Mouse (Mus musculus) kidney, embryonic 15.5 days (tissue): ENCODE measurements around the gene A330070K13Rik. TPM values are rescaled to one million over a fixed set of nuclear protein-coding genes. Genes with fewer than 3 reads are reported as not detected.

Source experiments
- ATAC-seq: fragments of 200-750 bp; cut with Nextera tagmentation; replicated peaks from 2 replicates; pipeline ENCODE4 v1.8.0; 2017; ENCODE audit warnings: moderate TSS enrichment; ENCODE audit not compliant: low FRiP score
- H3K27ac ChIP-seq: fragments of 300-500 bp; sonication (generic); 2 replicates; pipeline ENCODE4 v1.5.1; 2015; ENCODE audit warnings: mild to moderate bottlenecking, inconsistent platforms
- H3K27me3 ChIP-seq: fragments of 300-500 bp; sonication (generic); 2 replicates; pipeline ENCODE4 v1.6.1; 2015; ENCODE audit warnings: inconsistent platforms
- H3K36me3 ChIP-seq: fragments of 300-500 bp; sonication (generic); 2 replicates; pipeline ENCODE4 v1.6.1; 2015; ENCODE audit warnings: inconsistent platforms
- H3K4me1 ChIP-seq: fragments of 300-500 bp; sonication (generic); 2 replicates; pipeline ENCODE4 v1.6.1; 2015; ENCODE audit warnings: inconsistent platforms
- H3K4me2 ChIP-seq: fragments of 300-500 bp; sonication (generic); 2 replicates; pipeline ENCODE4 v1.6.1; 2015; ENCODE audit warnings: moderate library complexity, mild to moderate bottlenecking, inconsistent platforms
- H3K4me3 ChIP-seq: fragments of 300-500 bp; sonication (generic); replicated peaks from 2 replicates; pipeline ENCODE4 v1.5.1; 2015; ENCODE audit warnings: mild to moderate bottlenecking, inconsistent platforms
- H3K9ac ChIP-seq: fragments of 300-500 bp; sonication (generic); 2 replicates; pipeline ENCODE4 v1.6.1; 2015; ENCODE audit warnings: mild to moderate bottlenecking, inconsistent platforms
- H3K9me3 ChIP-seq: fragments of 300-500 bp; sonication (generic); replicated peaks from 2 replicates; pipeline ENCODE4 v1.6.1; 2016; ENCODE audit warnings: inconsistent platforms
- WGBS: fragments of 180-500 bp; shearing (Covaris S2); methylation state at CpG from one replicate; pipeline ENCODE4 v1.1.7; 2015; ENCODE audit warnings: mixed read lengths; 5-methylcytosine and 5-hydroxymethylcytosine counted together
- polyA plus RNA-seq: library from polyadenylated mRNA; unstranded; fragments of >200 nt; fragmentation: Nextera tagmentation; extraction: Ambion mirVana; gene quantifications from 2 replicates; pipeline ENCODE4 v1.2.1, GENCODE M21; 2015

Gene A330070K13Rik
- not detected in 2 replicates for polyA plus RNA-seq

GRCm38 (mm10) chr5:130384222-130384912 is at the start of gene A330070K13Rik:
TSS of gene A330070K13Rik (minus strand) at chr5:130384631.
- Histone ChIP-seq H3K27ac (no peak within 1 kb of the TSS), H3K9me3 (no peaks in the 10 kb centered on the region), H3K4me2 (peak within 1 kb of the TSS; percentile 50), H3K36me3 (no peaks in the 10 kb centered on the region), H3K4me1 (peaks cover 13% of the 10 kb centered on the region), H3K9ac (no peak within 1 kb of the TSS), H3K4me3 (peak within 1 kb of the TSS; percentile 18), H3K27me3 (no peaks in the 10 kb centered on the region)
- no peak for ATAC-seq
- WGBS, result 5% methylated on average over 13 of the region's 13 CpGs

GRCm38 (mm10) chr5:130411516-130411915 is 27.1 kb upstream of the A330070K13Rik start:
- Histone ChIP-seq H3K36me3 (no peaks in the 10 kb centered on the region), H3K4me1 (no peaks in the 10 kb centered on the region), H3K9ac (no peak overlapping the region), H3K9me3 (no peaks in the 10 kb centered on the region), H3K27me3 (no peaks in the 10 kb centered on the region), H3K27ac (no peak overlapping the region), H3K4me3 (no peak overlapping the region), H3K4me2 (no peak overlapping the region)
- WGBS, result 92% methylated on average over 17 of the region's 17 CpGs
- no peak for ATAC-seq

- 98% methylated on average over 6 of the region's 6 CpGs for WGBS
Measured at GRCm38 (mm10) chr5:130409706-130410105, 25.3 kb upstream of the A330070K13Rik start.

GRCm38 (mm10) chr5:130405201-130405600 is 20.8 kb upstream of the A330070K13Rik start:
- no peaks in the 10 kb centered on the region for H3K36me3 ChIP-seq
- no peaks in the 10 kb centered on the region for H3K27me3 ChIP-seq
- no peak for ATAC-seq
- H3K4me3 ChIP-seq, result no peak overlapping the region
- H3K27ac ChIP-seq, result no peak overlapping the region
- H3K4me2 ChIP-seq, result no peak overlapping the region
- no peak overlapping the region for H3K9ac ChIP-seq
- no peaks in the 10 kb centered on the region for H3K4me1 ChIP-seq
- 53% methylated on average over 1 of the region's 1 CpGs for WGBS
- H3K9me3 ChIP-seq, result 0 out of 2 replicates have a peak, but pooled peaks cover 6% of the 10 kb centered on the region

More at GRCm38 (mm10) chr5:130409706-130410105, 25.3 kb upstream of the A330070K13Rik start:
- no peak overlapping the region for H3K4me3 ChIP-seq
- H3K27me3 ChIP-seq, result no peaks in the 10 kb centered on the region
- no peaks in the 10 kb centered on the region for H3K9me3 ChIP-seq
- H3K36me3 ChIP-seq, result no peaks in the 10 kb centered on the region
- no peak overlapping the region for H3K27ac ChIP-seq
- H3K4me2 ChIP-seq, result no peak overlapping the region
- H3K9ac ChIP-seq, result no peak overlapping the region
- H3K4me1 ChIP-seq, result no peaks in the 10 kb centered on the region
- no peak for ATAC-seq

GRCm38 (mm10) chr5:130400136-130400917 is 15.9 kb upstream of the A330070K13Rik start:
- no peaks in the 10 kb centered on the region for H3K27me3 ChIP-seq
- H3K27ac ChIP-seq, result no peak overlapping the region
- 85% methylated on average over 8 of the region's 8 CpGs for WGBS
- H3K4me2 ChIP-seq, result no peak overlapping the region
- no peak overlapping the region for H3K9ac ChIP-seq
- H3K9me3 ChIP-seq, result 0 out of 2 replicates have a peak, but pooled peaks cover 6% of the 10 kb centered on the region
- no peak overlapping the region for H3K4me3 ChIP-seq
- no peaks in the 10 kb centered on the region for H3K36me3 ChIP-seq
- ATAC-seq, result no peak
- no peaks in the 10 kb centered on the region for H3K4me1 ChIP-seq

GRCm38 (mm10) chr5:130395142-130395541 is 10.7 kb upstream of the A330070K13Rik start:
- 38% methylated on average over 6 of the region's 6 CpGs for WGBS
- peaks cover 5% of the 10 kb centered on the region for H3K4me1 ChIP-seq
- H3K27me3 ChIP-seq, result no peaks in the 10 kb centered on the region
- H3K27ac ChIP-seq, result no peak overlapping the region
- H3K9me3 ChIP-seq, result no peaks in the 10 kb centered on the region
- H3K4me2 ChIP-seq, result no peak overlapping the region
- H3K9ac ChIP-seq, result no peak overlapping the region
- H3K36me3 ChIP-seq, result no peaks in the 10 kb centered on the region
- no peak for ATAC-seq
- no peak overlapping the region for H3K4me3 ChIP-seq

- ATAC-seq, result no peak
- Histone ChIP-seq H3K9ac (no peak overlapping the region), H3K4me1 (peaks cover 5% of the 10 kb centered on the region), H3K36me3 (no peaks in the 10 kb centered on the region), H3K27ac (no peak overlapping the region), H3K4me2 (no peak overlapping the region), H3K27me3 (no peaks in the 10 kb centered on the region), H3K9me3 (no peaks in the 10 kb centered on the region), H3K4me3 (no peak overlapping the region)
- WGBS, result 61% methylated on average over 8 of the region's 8 CpGs
Measured at GRCm38 (mm10) chr5:130394386-130394785, 10.0 kb upstream of the A330070K13Rik start.

GRCm38 (mm10) chr5:130393618-130394355 is 9.4 kb upstream of the A330070K13Rik start:
- ATAC-seq, result no peak
- no peak overlapping the region for H3K9ac ChIP-seq
- 55% methylated on average over 8 of the region's 8 CpGs for WGBS
- no peaks in the 10 kb centered on the region for H3K36me3 ChIP-seq
- no peak overlapping the region for H3K4me3 ChIP-seq
- H3K4me2 ChIP-seq, result no peak overlapping the region
- H3K27me3 ChIP-seq, result no peaks in the 10 kb centered on the region
- H3K9me3 ChIP-seq, result no peaks in the 10 kb centered on the region
- peaks cover 5% of the 10 kb centered on the region for H3K4me1 ChIP-seq
- H3K27ac ChIP-seq, result no peak overlapping the region

- H3K27me3 ChIP-seq, result no peaks in the 10 kb centered on the region
- H3K4me3 ChIP-seq, result no peak overlapping the region
- no peaks in the 10 kb centered on the region for H3K9me3 ChIP-seq
- H3K27ac ChIP-seq, result no peak overlapping the region
- no peak overlapping the region for H3K4me2 ChIP-seq
- no peak overlapping the region for H3K9ac ChIP-seq
- H3K36me3 ChIP-seq, result no peaks in the 10 kb centered on the region
- ATAC-seq, result no peak
- 57% methylated on average over 7 of the region's 7 CpGs for WGBS
- peaks cover 13% of the 10 kb centered on the region for H3K4me1 ChIP-seq
Measured at GRCm38 (mm10) chr5:130386418-130386817, 2.0 kb upstream of the A330070K13Rik start.

- Histone ChIP-seq H3K9me3 (no peaks in the 10 kb centered on the region), H3K27me3 (no peaks in the 10 kb centered on the region), H3K4me3 (no peak overlapping the region), H3K9ac (no peak overlapping the region), H3K4me2 (no peak overlapping the region), H3K36me3 (no peaks in the 10 kb centered on the region), H3K27ac (no peak overlapping the region), H3K4me1 (no peaks in the 10 kb centered on the region)
- no peak for ATAC-seq
- WGBS, result 83% methylated on average over 3 of the region's 3 CpGs
Measured at GRCm38 (mm10) chr5:130375411-130375810, 9.0 kb downstream of the A330070K13Rik start.

GRCm38 (mm10) chr5:130369237-130369636 is 15.2 kb downstream of the A330070K13Rik start, which contains the start of gene Caln1:
TSS of gene Caln1 (plus strand) at chr5:130369455.
- no peak within 1 kb of the TSS for H3K4me2 ChIP-seq
- H3K4me3 ChIP-seq, result no peak within 1 kb of the TSS
- 68% methylated on average over 11 of the region's 11 CpGs for WGBS
- H3K4me1 ChIP-seq, result no peaks in the 10 kb centered on the region
- H3K27ac ChIP-seq, result no peak within 1 kb of the TSS
- no peak for ATAC-seq
- H3K9me3 ChIP-seq, result no peaks in the 10 kb centered on the region
- no peak within 1 kb of the TSS for H3K9ac ChIP-seq
- no peaks in the 10 kb centered on the region for H3K36me3 ChIP-seq
- no peaks in the 10 kb centered on the region for H3K27me3 ChIP-seq

GRCm38 (mm10) chr5:130368236-130368635 is 16.2 kb downstream of the A330070K13Rik start:
- 87% methylated on average over 6 of the region's 6 CpGs for WGBS
- H3K9ac ChIP-seq, result no peak overlapping the region
- no peaks in the 10 kb centered on the region for H3K9me3 ChIP-seq
- no peak overlapping the region for H3K4me3 ChIP-seq
- no peak overlapping the region for H3K27ac ChIP-seq
- no peaks in the 10 kb centered on the region for H3K4me1 ChIP-seq
- no peak for ATAC-seq
- H3K36me3 ChIP-seq, result no peaks in the 10 kb centered on the region
- H3K27me3 ChIP-seq, result no peaks in the 10 kb centered on the region
- no peak overlapping the region for H3K4me2 ChIP-seq
